Mouse (Mus musculus): ENCODE measurements at regions not wholly inside any gene's neighbourhood (a gene's known extent, or its start where the extent isn't known, plus 50 kb on each side); places are given as distances from the start of the nearest gene placed in this dataset.

- no peak for DNase-seq (ENCODE audit: low spot score)
Observed at GRCm38 (mm10) chr4:22292169-22292568, 65.2 kb upstream of the Fbxl4 start.

GRCm38 (mm10) chr4:22300206-22300605 is 57.1 kb upstream of the Fbxl4 start:
- no peak for DNase-seq (ENCODE audit: low spot score)

- DNase-seq (ENCODE audit: low spot score), result no peak
Observed at GRCm38 (mm10) chr4:22301148-22301942, 56.0 kb upstream of the Fbxl4 start.

- DNase-seq (ENCODE audit: low spot score), result no peak
Observed at GRCm38 (mm10) chr4:22301943-22302215, 55.5 kb upstream of the Fbxl4 start.

GRCm38 (mm10) chr4:22302262-22302661 is 55.1 kb upstream of the Fbxl4 start:
- DNase-seq (ENCODE audit: low spot score), result no peak
